Mouse (Mus musculus) kidney, adult 2 months (tissue): ENCODE data around the gene Slc9c1.

Experiments used
- CTCF ChIP-seq: fragments of 200-500 bp; conservative IDR thresholded peaks from 2 replicates; pipeline ENCODE4 v1.5.1; 2011; ENCODE audit warnings: low read depth, mild to moderate bottlenecking, control low read depth, low read length, moderate library complexity, mixed read lengths; ENCODE audit not compliant: insufficient read depth, insufficient read length
- POLR2A ChIP-seq: fragments of 200-500 bp; IDR thresholded peaks from one replicate; pipeline ENCODE4 v1.6.1; 2011; ENCODE audit warnings: low read depth, low read length, control low read depth

GRCm38 (mm10) chr16:45641301-45641700, 106.2 kb downstream of the Slc9c1 start:
- TF ChIP-seq CTCF (no peak), POLR2A (no peak)
